Mouse (Mus musculus) adrenal gland, adult 18-20 months (tissue): Measurements from ENCODE around the gene Lsm7. TPM values are rescaled to one million over a fixed set of nuclear protein-coding genes. Genes with fewer than 3 reads are reported as not detected.
A peak's percentile ranks its signal among the peaks of the same experiment; 100 is the strongest.

Experiments
- DNase-seq, 2 experiments: peaks; one replicate each; pipeline ENCODE4 v3.0.0; 2021 to 2022; ENCODE audit warnings: low spot score in 2 of 2
- total RNA-seq, 2 experiments: library from RNA; stranded (reverse); gene quantifications; 1 replicate in 1 of 2; 2 replicates in 1 of 2; pipeline ENCODE4 v1.2.3; 2021

Gene Lsm7
- total RNA-seq, 2 experiments from 2014 or later: 22.9 to 34.3 TPM

- no peak for DNase-seq
Observed at GRCm38 (mm10) chr10:80876594-80876993, 21.6 kb upstream of the Lsm7 start.

- DNase-seq: peak; percentile 47 to 61
Observed at GRCm38 (mm10) chr10:80876028-80876427, 21.0 kb upstream of the Lsm7 start.

GRCm38 (mm10) chr10:80874035-80874434 lies 19.0 kb upstream of the Lsm7 start:
- no peak for DNase-seq

GRCm38 (mm10) chr10:80871581-80871980 lies 16.6 kb upstream of the Lsm7 start, which contains the start of gene Tmprss9:
Gene Tmprss9 (plus strand): TSS chr10:80871848.
- no peak for DNase-seq

- DNase-seq: no peak
Observed at GRCm38 (mm10) chr10:80870993-80871392, 16.0 kb upstream of the Lsm7 start.

GRCm38 (mm10) chr10:80864446-80864845 lies 9.4 kb upstream of the Lsm7 start:
- DNase-seq: no peak

GRCm38 (mm10) chr10:80862305-80862704 lies 7.3 kb upstream of the Lsm7 start:
- no peak for DNase-seq

- no peak for DNase-seq
Observed at GRCm38 (mm10) chr10:80858350-80858935, 3.4 kb upstream of the Lsm7 start.

- no peak for DNase-seq
Observed at GRCm38 (mm10) chr10:80857848-80858247, 2.8 kb upstream of the Lsm7 start.

- DNase-seq: no peak
Observed at GRCm38 (mm10) chr10:80857386-80857785, 2.4 kb upstream of the Lsm7 start.

- DNase-seq: no peak
Observed at GRCm38 (mm10) chr10:80856908-80857307, 1.9 kb upstream of the Lsm7 start.

- DNase-seq: no peak
Observed at GRCm38 (mm10) chr10:80856267-80856666, 1.3 kb upstream of the Lsm7 start.

- DNase-seq: no peak
Observed at GRCm38 (mm10) chr10:80855749-80856073, 702 bp upstream of the Lsm7 start.

- DNase-seq: no peak
Observed at GRCm38 (mm10) chr10:80848571-80848970, 6.4 kb downstream of the Lsm7 start.

- no peak for DNase-seq
Observed at GRCm38 (mm10) chr10:80845732-80846131, 9.3 kb downstream of the Lsm7 start.

GRCm38 (mm10) chr10:80845055-80845693 lies 9.8 kb downstream of the Lsm7 start:
- DNase-seq: no peak

GRCm38 (mm10) chr10:80843931-80844547 lies 11.0 kb downstream of the Lsm7 start, which contains the start of gene Lingo3:
Gene Lingo3 (minus strand): TSS chr10:80844039.
- no peak for DNase-seq

- no peak for DNase-seq
Observed at GRCm38 (mm10) chr10:80843087-80843930, 11.7 kb downstream of the Lsm7 start.

GRCm38 (mm10) chr10:80842334-80842733 lies 12.7 kb downstream of the Lsm7 start:
- no peak for DNase-seq

GRCm38 (mm10) chr10:80841685-80842084 lies 13.3 kb downstream of the Lsm7 start:
- DNase-seq: no peak

GRCm38 (mm10) chr10:80839848-80840247 lies 15.2 kb downstream of the Lsm7 start:
- no peak for DNase-seq
